Mouse (Mus musculus) left cerebral cortex, adult 2 months (tissue): ENCODE measurements at regions not wholly inside any gene's neighbourhood (a gene's known extent, or its start where the extent isn't known, plus 50 kb on each side); places are given as distances from the start of the nearest gene placed in this dataset.

ENCODE experiments used
- DNase-seq, 2 experiments: peaks; one replicate each; pipeline ENCODE4 v3.0.0; 2021 to 2022; ENCODE audit warnings: low spot score in 2 of 2, mixed read lengths in 1 of 2; ENCODE audit errors: extremely low spot score in 1 of 2
- H3K27ac ChIP-seq: fragments of 200-600 bp; 2 replicates; pipeline ENCODE4 v1.8.1; 2022
- H3K4me3 ChIP-seq: fragments of 200-600 bp; 2 replicates; pipeline ENCODE4 v1.8.1; 2022
- CTCF ChIP-seq: fragments of 200-600 bp; IDR thresholded peaks from 2 replicates; pipeline ENCODE4 v1.8.1; 2022; ENCODE audit warnings: antibody characterized with exemption, mild to moderate bottlenecking, moderate library complexity
- intact Hi-C: fragments of 180-260 bp; cut with DNase I; formaldehyde crosslinking; loops from one replicate; pipeline ENCODE4 v1.15.1; 2025

DNA sequence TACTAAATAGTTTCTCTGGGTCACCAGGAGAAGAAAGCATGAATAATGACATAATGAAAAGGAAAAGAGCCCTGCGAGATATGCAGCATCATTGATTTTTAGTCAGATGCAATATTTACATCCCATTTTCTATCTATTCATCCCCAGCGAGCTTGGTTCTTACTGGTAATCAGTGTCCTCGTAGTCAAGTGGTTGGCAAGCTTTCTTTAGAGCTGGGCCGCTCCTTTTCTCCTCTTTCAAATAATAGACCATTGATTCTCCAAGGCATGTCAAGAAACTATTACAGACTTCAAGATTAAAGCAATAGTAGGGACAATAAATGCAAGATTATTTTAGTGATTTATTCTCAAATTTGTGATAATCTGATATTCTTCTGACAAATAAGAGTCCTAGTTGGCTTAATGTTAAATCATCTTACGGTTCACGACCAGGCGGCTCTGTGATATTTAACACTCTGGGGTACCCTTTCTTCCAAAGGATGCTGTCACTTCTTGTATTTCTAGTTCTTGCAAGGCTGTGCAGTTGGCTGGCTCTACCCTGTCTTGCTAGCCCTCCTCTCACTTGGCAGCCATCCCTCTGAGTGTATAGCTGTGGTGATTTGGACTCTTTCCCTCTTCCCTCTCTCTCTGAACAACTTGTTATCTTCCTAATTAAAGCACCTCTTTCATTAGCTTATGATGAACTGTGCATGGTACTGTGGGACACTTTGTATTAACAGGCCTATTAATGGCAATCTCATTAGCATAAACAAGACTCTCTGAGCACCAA is 185.6 kb upstream of the Usp25 start:
- H3K4me3 ChIP-seq, result no peak overlapping the region
- DNase-seq, result no peak
- H3K27ac ChIP-seq, result no peak overlapping the region
- TF ChIP-seq CTCF, result no peak
- intact Hi-C loops, result no loop called here

DNA sequence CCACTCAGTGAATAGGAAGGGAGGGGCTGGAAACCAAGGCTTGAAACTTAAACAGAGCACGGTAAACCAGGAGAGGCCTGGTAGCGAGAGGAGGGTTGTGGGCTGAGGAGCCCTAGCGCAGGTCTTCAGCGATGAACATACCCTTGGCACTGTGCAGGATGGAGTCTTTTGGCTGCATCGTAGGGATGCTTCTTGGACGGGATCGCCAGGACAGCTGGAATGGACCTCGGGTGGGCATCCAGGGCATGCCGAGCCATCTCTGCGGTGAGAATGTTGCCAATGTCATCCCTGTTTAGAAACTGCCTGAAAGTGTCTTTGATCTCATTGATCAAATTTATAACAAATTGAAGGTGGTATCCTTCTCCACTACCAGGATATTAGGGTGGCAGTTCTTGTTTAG is 192.2 kb upstream of the Usp25 start:
- no peak for DNase-seq
- intact Hi-C loops, result no loop called here
- H3K4me3 ChIP-seq, result no peak overlapping the region
- no peak for TF ChIP-seq CTCF
- H3K27ac ChIP-seq, result no peak overlapping the region

DNA sequence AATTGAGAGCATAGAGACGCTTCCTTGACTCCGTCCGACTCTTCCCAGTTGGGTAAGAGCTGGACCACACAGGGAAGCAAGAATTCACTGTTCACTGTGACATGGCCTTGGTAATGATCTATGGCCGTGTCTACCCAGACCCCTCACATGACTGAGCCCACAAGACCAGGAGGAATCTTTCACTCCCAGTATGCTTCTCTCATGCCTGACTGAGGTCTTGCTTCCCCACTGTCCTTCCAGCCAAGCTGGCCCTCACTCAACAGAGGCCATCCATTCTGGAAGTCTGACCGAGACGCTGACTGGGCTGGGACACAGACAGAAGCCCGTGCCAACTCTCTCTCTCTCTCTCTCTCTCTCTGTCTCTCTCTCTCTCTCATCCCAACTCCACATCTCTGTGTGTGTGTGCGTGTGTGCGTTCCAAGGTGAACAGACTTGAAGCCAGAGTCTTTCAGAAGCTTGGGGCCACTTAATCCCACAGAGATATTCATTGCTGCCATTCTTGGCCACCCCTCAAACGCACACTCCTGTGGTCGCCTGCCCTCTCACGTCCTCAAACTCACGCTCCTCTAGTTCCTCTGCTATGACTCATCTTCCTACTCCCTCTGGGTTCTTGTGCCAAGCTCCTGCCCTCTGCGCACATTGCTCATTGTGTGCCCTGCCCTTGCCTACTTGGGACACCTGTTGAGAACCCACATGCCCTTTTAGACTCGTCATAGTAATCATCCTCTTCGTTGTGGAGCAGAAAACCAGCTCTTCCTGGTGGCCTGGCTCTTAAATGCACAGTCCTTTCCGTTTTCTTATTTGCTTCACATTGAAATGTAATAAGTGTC is 197.2 kb upstream of the Usp25 start:
- H3K27ac ChIP-seq, result no peak overlapping the region
- H3K4me3 ChIP-seq, result no peak overlapping the region
- DNase-seq, result no peak
- intact Hi-C loops, result no loop called here
- no peak for TF ChIP-seq CTCF

DNA sequence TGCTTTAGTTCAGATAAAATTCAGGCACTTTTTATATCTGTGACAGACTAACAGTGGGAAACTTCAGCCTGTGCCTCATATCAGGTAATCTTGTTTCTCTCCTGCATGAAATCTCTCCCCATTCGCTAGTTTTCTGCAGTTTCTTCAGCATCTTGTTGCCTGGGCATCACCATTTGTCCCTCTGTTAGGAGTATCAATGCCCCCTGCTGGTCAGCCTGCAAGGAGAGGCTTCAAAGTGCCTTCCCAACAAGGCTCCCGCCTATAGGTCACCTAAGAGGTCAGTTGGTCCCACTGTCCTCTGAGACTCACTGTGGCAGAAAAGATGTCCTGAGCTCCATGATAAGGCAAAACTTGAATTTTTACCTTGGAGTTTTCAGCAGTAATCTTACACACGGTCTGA is 209.8 kb upstream of the Usp25 start:
- DNase-seq, result peak; percentile 13 to 43
- intact Hi-C loops, result loop anchor here (10.0 kb wide), 1 partner anchor 1029 kb away; no protein-coding TSS in a partner anchor
- no peak overlapping the region for H3K4me3 ChIP-seq
- no peak overlapping the region for H3K27ac ChIP-seq
- TF ChIP-seq CTCF, result peak; percentile 56

DNA sequence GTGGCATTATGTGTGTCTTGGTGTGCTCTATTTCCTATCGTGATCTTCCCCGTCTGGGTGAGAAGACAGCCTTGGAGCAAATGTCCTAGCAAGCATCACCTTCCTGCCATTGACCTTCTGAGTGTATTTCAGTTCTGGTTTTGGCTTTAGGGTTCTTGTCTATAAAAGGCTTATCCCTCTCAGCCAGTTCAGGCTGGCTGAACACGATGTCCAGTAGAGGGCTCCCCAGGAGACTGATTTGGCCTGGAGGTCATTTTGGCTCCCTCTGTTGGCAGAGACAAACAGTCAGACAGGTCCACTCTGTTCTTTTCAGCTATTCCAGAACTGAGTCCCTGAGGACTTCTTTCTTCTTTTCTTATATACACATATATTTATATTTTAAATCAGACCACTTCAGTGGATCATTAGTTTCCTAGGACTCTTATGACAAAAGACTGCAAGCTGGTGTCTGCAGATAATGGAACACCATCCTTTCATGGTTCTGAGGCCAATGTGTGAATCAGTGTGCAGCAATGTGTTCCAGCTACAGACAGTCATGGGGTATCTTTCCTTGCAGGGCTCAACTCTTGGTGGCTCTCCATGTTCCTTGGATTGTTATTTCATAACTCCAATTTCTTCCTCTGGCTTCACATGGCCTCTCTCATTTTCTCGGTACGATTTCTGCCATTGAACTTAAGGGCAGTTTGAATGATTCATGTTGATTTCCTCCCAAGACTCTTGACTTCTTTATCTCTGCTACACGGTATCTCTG is 226.9 kb upstream of the Usp25 start:
- no peak overlapping the region for H3K27ac ChIP-seq
- H3K4me3 ChIP-seq, result no peak overlapping the region
- intact Hi-C loops, result loop anchor here (5.0 kb wide), 1 partner anchor 81 kb away; no protein-coding TSS in a partner anchor
- TF ChIP-seq CTCF, result peak; percentile 74
- peak; percentile 15 to 19 for DNase-seq

DNA sequence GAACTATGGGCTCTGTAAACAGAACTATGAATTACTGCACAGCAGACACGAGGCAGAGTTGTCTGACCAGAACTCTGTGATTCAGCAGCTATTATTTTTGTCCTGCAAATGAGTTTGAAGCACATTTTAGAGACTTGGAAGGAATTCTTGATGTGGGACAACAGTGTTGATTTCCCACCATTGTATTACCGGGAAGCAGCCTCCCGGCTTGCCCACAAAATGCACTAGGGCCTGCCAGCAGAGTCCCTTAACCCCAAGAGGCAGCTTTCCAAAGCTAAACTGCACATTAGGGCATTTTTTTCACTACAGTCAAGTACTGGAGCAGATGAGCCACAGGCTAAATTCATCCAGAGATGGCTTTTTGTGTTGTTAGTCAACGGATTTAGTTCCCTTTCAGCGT is 230.8 kb upstream of the Usp25 start:
- H3K27ac ChIP-seq, result no peak overlapping the region
- intact Hi-C loops, result no loop called here
- H3K4me3 ChIP-seq, result no peak overlapping the region
- no peak for DNase-seq
- no peak for TF ChIP-seq CTCF

DNA sequence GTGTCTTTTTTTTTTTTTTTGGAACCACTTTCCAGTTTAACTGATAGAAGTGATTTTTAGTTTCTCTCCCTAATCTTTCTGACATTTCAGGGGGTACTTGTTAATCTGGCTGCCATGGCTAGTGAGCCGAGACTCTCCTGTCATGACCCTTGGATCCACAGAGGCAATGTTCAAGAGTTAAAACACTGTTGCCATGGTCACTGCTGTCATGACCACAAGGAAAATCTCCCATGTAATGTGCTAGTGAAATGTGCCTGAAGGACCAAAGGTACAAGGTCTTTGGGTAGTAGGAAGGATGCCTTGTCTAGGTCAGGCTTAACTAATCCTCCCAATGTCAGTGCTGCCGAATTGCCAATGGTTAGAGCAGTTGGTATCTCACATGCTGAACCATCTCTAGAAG is 237.7 kb upstream of the Usp25 start:
- no peak overlapping the region for H3K27ac ChIP-seq
- no peak for TF ChIP-seq CTCF
- H3K4me3 ChIP-seq, result no peak overlapping the region
- DNase-seq, result no peak
- intact Hi-C loops, result no loop called here

DNA sequence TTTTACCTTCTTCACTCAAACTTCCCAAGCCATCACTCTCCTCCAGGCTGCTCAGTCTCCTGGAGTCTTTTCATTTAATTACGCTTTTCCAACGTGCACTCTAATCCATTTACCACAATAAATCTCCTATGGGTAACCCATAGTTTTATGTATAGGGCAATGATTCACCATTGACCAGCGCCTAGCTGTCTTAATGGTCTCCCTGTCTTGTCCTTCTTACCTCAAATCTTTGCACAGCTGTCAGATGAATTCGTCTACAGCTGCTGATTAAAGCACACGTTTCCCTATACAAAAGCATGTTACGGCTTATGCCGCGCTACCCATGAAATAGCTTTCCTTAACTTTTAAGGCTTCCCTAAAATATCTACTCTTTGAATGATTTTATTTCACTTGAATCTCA is 239.5 kb upstream of the Usp25 start:
- no peak overlapping the region for H3K27ac ChIP-seq
- H3K4me3 ChIP-seq, result no peak overlapping the region
- intact Hi-C loops, result no loop called here
- no peak for DNase-seq
- no peak for TF ChIP-seq CTCF

DNA sequence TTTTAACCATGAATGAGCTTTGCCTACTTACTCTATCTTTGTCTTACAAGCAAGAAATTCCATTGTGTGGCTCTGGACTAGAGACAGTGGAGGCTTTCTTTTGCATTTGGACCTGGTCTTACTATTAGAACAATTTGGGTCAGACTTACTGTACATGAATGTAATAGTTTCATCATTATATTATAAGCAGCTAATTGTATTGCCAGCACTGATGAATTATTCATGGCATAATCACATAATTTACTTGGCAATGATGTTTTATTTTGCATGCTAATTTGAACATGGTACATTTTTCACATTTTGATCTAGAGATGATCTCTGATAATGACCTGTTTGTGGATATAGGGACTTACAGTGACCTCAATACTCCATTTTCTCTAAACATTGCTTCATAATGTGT is 240.0 kb upstream of the Usp25 start:
- DNase-seq, result no peak
- H3K4me3 ChIP-seq, result no peak overlapping the region
- no peak for TF ChIP-seq CTCF
- intact Hi-C loops, result no loop called here
- no peak overlapping the region for H3K27ac ChIP-seq

DNA sequence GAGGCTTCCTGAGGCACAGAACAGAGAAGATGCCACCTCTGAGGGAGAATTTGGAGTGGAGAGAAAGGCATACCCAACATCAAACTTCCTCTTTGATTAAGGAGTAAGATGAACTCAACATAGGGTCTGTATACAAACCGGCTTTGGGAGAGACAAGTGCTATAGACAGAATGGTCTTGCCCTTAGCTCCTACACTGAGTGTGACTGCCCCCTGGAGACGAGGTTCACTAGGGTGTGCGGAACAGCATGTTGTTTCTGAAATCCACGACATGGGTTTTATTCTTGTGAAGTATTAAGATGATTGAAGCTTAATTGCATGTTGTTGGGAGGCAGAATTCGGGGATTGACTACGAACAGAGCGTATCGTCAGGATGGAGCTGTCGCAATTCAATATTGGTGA is 244.9 kb upstream of the Usp25 start:
- H3K4me3 ChIP-seq, result no peak overlapping the region
- DNase-seq, result peak; percentile 11 to 17
- intact Hi-C loops, result loop anchor here (5.0 kb wide), 2 partner anchors 396 to 566 kb away; partner anchors contain the start of gene Nrip1
- no peak overlapping the region for H3K27ac ChIP-seq
- TF ChIP-seq CTCF, result peak; percentile 54

DNA sequence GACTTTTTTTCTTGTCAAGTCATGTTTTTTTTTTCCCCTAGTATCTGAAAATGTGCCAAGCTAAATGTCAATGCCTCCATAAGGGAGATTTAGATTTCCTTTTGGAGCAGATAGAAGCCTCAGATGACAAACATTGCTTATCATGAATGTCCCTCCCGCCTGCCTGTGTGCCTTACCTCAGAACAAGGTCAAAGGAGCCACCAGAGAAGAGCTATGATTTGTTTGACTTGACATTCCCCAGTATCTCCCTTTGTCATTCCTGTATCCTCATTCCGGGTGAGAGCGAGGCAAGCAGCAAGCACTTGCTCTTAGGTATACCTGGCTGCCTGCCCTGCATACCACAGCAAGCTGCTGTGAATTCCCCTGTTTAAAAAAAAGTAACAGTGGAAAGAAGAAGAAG is 246.9 kb upstream of the Usp25 start:
- Histone ChIP-seq H3K27ac (no peak overlapping the region), H3K4me3 (no peak overlapping the region)
- no peak for TF ChIP-seq CTCF
- intact Hi-C loops, result loop anchor here (5.0 kb wide), 2 partner anchors 394 to 564 kb away; partner anchors contain the start of gene Nrip1
- no peak for DNase-seq

DNA sequence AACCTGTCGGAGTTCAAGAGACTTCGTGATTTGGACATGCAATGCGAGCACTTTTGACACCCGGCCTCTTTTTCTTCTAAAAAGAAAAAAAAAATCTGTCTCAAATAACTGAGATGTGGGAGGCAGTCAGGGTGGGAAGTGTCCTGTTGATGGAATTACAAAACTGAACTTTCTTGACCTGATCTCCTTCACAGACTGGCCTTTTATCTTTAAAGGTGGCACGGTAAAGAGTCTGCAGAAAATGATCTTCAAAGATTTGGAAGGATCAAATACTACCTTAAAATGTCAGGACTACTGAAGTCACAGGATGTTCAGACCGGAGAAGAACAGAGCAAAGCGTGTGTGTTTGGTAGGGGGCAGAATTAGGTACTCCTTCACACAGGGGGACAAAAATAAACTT is 248.0 kb upstream of the Usp25 start:
- intact Hi-C loops, result loop anchor here (5.0 kb wide), 2 partner anchors 393 to 563 kb away; partner anchors contain the start of gene Nrip1
- no peak for DNase-seq
- Histone ChIP-seq H3K4me3 (no peak overlapping the region), H3K27ac (no peak overlapping the region)
- TF ChIP-seq CTCF, result no peak
